Mouse (Mus musculus): ENCODE data around the gene Tlr13. TPM values are rescaled to one million over a fixed set of nuclear protein-coding genes. Genes with fewer than 3 reads are reported as not detected.

Tlr13 gene
- 8.9 TPM for polyA plus RNA-seq (2014; fragmentation: Illumina TruSeq; extraction: RNeasy Lipid Tissue Mini Kit (QIAGEN cat#74804); ENCODE audit: low replicate concordance)

DNA sequence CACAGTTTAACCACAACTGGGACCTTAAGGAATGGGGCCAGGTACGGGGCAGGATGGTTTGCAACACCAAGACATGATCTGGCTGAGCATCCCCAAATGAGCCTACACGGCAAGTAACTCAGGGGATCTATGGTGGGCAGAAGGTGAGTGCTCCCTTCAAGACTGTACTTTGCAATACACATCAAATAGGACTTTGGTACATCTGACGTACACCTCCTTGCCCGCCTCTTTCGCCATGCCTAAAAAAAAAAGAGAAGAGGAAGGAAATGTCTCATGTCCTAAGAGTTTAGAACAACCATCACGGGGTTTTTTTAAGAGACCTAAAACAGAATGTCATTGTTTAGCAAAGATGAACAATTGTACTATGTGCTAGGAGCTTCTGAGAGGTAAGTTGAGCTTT, at the start of gene Tlr13:
Tlr13 (plus strand) TSS at position 269 of the 400 bp plus-strand sequence.

DNA sequence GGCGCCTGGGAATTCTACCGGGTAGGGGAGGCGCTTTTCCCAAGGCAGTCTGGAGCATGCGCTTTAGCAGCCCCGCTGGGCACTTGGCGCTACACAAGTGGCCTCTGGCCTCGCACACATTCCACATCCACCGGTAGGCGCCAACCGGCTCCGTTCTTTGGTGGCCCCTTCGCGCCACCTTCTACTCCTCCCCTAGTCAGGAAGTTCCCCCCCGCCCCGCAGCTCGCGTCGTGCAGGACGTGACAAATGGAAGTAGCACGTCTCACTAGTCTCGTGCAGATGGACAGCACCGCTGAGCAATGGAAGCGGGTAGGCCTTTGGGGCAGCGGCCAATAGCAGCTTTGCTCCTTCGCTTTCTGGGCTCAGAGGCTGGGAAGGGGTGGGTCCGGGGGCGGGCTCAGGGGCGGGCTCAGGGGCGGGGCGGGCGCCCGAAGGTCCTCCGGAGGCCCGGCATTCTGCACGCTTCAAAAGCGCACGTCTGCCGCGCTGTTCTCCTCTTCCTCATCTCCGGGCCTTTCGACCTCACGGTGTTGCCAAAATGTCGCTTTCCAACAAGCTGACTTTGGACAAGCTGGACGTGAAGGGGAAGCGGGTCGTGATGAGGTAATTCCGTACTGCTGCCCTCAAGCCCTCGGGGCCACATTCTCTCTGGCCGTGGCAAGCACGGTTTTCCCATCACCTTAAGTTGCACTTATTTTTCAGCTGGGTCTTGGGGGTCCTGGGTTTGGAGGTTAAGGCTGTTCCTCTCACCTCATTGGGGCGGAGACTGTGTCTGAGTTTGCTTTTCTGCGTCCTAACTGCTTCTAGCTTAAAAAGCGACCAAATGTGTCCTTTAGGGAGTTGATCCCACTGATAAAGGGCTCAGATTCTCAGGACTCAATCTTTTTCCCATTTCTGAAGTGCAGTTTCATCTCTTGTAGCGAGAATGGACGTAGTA, 44.0 kb downstream of the Tlr13 start, which contains the start of gene Pgk1:
Pgk1 (plus strand) TSS at position 388 of the 937 bp plus-strand sequence.

Other genes starting within 250 kb of the Tlr13 start
- gene Atrx, start 213.8 kb upstream of the Tlr13 start, polyA plus RNA-seq (2014; fragmentation: Illumina TruSeq; extraction: RNeasy Lipid Tissue Mini Kit (QIAGEN cat#74804); ENCODE audit: low replicate concordance): 122 TPM
- 133 TPM for gene Magt1, start 131.3 kb upstream of the Tlr13 start, polyA plus RNA-seq (2014; fragmentation: Illumina TruSeq; extraction: RNeasy Lipid Tissue Mini Kit (QIAGEN cat#74804); ENCODE audit: low replicate concordance)
- gene Cox7b, start 127.5 kb upstream of the Tlr13 start, polyA plus RNA-seq (2014; fragmentation: Illumina TruSeq; extraction: RNeasy Lipid Tissue Mini Kit (QIAGEN cat#74804); ENCODE audit: low replicate concordance): 2,322 TPM
- gene Atp7a, start 115.9 kb upstream of the Tlr13 start, polyA plus RNA-seq (2014; fragmentation: Illumina TruSeq; extraction: RNeasy Lipid Tissue Mini Kit (QIAGEN cat#74804); ENCODE audit: low replicate concordance): 34.0 TPM
- gene Pgk1, start 43.9 kb downstream of the Tlr13 start, polyA plus RNA-seq (2014; fragmentation: Illumina TruSeq; extraction: RNeasy Lipid Tissue Mini Kit (QIAGEN cat#74804); ENCODE audit: low replicate concordance): 239 TPM
- gene Taf9b, start 78.0 kb downstream of the Tlr13 start, polyA plus RNA-seq (2014; fragmentation: Illumina TruSeq; extraction: RNeasy Lipid Tissue Mini Kit (QIAGEN cat#74804); ENCODE audit: low replicate concordance): 13.2 TPM
- not detected for gene Fnd3c2, start 112.2 kb downstream of the Tlr13 start, polyA plus RNA-seq (2014; fragmentation: Illumina TruSeq; extraction: RNeasy Lipid Tissue Mini Kit (QIAGEN cat#74804); ENCODE audit: low replicate concordance)